Mouse (Mus musculus): ENCODE data around the gene Cd68.
"Not testable (repeated sequence)": the region's sequence is repeated elsewhere in the genome, so short reads cannot be mapped to it uniquely, and the experiment has no call there.

Gene Cd68

DNA sequence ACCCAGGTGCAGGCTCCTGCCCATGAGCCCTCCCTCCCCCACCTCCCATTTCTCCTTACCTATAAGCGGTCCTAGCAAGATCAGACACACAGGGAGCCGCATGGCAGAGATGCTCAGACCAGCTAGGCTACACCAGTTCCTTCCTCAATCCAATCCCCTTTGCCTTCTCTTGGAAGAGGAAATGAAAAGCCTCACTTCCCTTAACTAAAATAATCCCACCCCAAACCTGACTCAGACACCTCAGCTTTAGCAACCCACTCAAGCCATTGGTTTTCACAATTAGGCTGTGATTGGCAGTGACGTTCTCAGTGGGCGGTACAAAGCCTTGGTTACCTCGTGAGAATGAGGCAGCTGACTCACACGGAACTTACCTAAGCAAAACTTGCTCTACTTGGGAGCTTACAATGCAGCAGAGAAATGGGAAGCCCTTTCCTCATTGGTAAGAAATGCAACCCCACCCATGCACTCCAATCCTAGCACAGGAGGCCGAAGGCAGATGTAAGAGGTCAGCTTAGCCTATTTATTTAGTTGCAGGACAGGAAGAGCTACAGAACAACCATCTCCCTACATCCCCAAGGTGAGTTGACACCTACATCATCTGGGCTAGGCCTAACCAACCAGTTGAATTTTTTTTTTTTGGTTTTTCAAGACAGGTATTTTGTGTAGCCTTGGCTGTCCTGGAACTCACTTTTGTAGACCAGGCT lies at the start of gene Cd68:
Gene Cd68 (minus strand): TSS at position 193 of the 704 bp plus-strand sequence.
- DNase-seq: no peak

DNA sequence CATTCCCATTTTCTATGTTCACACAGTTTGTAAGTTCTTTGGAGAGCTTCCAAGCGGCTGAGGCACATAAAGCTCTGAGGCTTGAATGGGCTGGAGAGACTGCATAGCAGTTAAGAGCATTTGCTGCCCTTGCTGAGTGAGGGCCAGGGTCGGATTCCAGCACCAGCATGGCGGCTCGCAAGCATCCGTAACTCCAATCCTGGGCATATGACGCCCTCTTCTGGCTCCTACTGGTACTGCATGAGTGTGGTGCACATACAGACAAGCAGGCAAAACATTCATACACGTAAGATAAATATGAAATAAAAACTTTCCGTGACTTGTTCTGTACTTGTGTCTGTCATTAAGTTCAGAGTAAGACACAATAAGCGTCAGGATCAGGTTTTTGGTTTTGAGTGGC lies 49.5 kb upstream of the Cd68 start:
- DNase-seq: no peak

- DNase-seq: no peak
Observed at GRCm38 (mm10) chr11:69714636-69715329, 48.8 kb upstream of the Cd68 start.

GRCm38 (mm10) chr11:69712954-69713672 lies 47.2 kb upstream of the Cd68 start:
- DNase-seq: no peak

DNA sequence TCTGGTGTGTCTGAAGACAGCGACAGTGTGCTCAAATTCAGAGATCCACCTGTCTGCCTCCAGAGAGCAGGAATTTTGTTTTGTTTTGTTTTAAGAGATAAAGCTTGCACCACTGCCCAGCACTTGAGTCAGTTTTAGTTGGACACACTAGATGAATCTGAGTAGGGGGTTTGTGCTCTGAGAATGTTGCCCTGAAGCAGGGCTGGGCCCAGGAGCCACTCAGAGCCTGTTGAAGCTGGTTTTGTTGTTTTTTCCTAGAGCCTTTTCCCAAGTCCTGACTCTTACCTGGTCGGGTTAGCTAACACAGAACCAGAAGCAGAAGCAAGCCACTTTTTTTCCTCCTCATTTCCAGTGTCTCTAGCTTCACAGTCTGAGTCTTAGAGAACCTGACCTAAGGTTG lies 45.1 kb upstream of the Cd68 start:
- no peak for DNase-seq

GRCm38 (mm10) chr11:69710470-69710869 lies 44.5 kb upstream of the Cd68 start:
- no peak for DNase-seq

GRCm38 (mm10) chr11:69709554-69710446 lies 43.8 kb upstream of the Cd68 start:
- no peak for DNase-seq

GRCm38 (mm10) chr11:69708614-69709265 lies 42.8 kb upstream of the Cd68 start:
- DNase-seq: no peak

DNA sequence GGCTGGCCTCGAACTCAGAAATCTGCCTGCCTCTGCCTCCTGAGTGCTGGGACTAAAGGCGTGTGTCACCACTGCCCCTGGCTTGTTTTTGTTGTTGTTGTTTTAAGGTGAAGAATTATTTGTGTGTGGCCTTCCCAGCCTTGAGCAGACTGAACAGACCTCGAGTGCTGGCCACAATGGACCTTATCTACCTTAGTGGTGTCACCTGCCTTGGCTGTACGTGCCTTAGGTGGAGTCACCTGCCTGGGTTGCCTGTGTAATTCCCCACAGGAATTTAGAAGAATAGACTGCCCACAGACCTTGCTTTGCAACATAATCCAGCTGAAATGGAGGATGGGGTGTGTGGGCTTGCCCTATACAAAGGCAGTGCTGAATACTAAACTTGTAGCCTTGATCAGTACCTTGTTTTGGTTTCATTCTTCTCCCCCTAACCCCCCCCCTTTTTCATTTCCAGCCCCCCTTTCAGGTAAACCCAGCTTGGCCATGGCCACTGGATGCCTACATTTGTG lies 42.0 kb upstream of the Cd68 start:
- no peak for DNase-seq

DNA sequence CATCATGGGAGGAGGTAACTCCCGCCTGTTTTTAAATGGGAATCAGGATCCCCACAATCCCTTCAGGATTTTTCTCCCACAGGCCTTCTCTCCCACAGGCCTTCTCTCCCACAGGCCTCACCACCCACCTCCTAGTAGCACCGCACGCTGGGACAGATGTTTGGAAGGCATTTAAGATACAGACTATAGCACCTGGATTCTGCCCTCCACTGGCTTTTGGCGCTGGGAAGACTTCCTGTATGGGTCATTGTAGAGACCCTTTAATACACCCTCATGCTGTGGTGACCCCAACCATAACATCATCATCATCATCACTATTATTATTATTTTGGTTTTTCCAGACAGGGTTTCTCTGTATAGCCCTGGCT lies 41.5 kb upstream of the Cd68 start:
- no peak for DNase-seq

GRCm38 (mm10) chr11:69706775-69707479 lies 41.0 kb upstream of the Cd68 start:
- no peak for DNase-seq

- no peak for DNase-seq
Observed at GRCm38 (mm10) chr11:69704613-69705010, 38.7 kb upstream of the Cd68 start.

DNA sequence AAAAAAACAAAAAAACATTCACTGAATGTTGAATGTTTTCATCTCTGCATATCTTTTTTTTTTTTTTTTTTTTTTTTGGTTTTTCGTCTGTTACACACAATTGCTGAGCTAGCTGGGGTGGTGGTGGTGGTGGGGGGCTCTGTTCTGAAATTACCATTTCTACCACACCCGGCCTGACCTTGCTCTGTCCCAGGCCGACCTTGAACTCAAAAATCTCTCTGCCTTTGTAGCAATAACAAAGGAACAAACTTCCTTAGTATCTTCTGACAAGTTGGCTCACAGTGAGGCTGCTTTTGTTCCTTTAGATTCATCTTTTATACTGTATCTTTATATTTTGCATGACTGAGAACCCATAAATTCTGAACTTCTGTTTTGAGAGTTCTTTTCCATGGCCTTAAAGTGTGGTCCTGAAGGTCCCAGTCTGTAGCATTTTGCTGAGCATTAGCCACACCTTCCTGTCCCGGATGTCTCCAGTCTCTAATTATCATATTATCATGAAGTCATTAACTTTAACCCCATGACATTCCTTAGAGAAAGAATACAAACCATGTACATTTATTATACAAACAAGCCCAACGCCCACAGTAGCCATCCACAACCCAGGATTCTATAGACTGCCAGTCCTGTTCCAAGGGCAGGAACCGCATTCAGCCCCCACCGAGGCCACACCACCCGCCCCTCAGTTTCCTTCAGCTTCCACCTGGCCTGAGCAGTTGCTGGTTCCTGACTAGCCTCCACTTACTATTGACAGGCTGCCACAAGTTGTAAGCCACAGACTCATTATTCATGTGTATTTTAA lies 38.1 kb upstream of the Cd68 start:
- DNase-seq: no peak

DNA sequence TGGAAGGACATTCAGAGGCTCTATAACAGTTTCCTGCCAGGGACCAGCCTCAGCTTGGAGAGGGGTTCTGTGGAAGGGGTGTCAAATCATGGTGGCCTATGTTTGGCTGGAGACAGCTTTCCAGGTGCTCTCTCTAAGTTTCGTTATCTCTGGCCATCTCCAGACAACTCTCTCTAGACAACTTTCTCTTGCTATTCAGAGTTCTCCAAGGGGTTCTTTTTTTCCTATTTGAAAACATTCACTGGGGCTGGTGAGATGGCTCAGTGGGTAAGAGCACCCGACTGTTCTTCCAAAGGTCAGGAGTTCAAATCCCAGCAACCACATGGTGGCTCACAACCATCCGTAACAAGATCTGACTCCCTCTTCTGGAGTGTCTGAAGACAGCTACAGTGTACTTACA lies 37.4 kb upstream of the Cd68 start:
- not testable (repeated sequence) for DNase-seq

- DNase-seq: not testable (repeated sequence)
Observed at GRCm38 (mm10) chr11:69702886-69703285, 36.9 kb upstream of the Cd68 start.

GRCm38 (mm10) chr11:69699595-69699994 lies 33.6 kb upstream of the Cd68 start:
- DNase-seq: no peak

- DNase-seq: no peak
Observed at GRCm38 (mm10) chr11:69698574-69698973, 32.6 kb upstream of the Cd68 start.

DNA sequence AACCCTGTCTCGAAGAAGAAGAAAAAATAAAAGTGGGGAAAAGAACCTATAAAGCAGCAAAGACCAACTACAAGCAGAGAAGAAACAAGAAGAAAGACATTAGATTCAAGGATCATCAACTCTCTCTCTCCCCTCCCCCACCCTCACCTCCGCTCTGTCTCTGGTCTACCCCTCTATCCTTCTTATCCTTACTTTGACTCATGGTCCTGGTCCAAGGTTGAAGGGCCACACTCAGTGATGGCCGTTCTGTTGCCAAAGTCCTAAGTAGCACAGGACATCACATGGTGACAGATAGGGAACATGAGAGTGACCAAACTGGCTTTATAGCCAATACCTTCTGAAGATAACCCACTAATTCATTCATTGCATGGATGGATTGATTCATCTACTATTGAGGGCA lies 31.4 kb upstream of the Cd68 start:
- DNase-seq: no peak

GRCm38 (mm10) chr11:69695361-69696181 lies 29.6 kb upstream of the Cd68 start, which contains the start of the genes Tnfsf12 and Tnfsfm13:
Gene Tnfsf12 (minus strand): TSS chr11:69695849.
Gene Tnfsfm13 (minus strand): TSS chr11:69696098.
- no peak for DNase-seq

DNA sequence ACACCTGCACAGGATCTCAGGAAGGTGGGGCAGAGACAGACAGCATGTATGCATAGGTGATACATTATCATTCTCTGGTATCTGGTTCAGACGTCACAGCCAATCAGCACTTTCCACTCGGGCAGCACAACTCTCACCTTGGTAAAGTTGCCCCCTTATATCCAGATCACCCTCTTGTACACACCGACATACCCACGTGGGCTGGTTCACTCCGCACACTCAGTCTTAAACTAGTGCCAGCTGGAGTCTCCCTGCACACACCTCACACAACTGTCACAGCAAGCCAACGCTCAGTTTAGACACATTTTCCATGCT lies 29.1 kb upstream of the Cd68 start:
- DNase-seq: no peak
